Comparison of ENCODE assay signal across 1 mouse cellular context in the genomic region with DNA sequence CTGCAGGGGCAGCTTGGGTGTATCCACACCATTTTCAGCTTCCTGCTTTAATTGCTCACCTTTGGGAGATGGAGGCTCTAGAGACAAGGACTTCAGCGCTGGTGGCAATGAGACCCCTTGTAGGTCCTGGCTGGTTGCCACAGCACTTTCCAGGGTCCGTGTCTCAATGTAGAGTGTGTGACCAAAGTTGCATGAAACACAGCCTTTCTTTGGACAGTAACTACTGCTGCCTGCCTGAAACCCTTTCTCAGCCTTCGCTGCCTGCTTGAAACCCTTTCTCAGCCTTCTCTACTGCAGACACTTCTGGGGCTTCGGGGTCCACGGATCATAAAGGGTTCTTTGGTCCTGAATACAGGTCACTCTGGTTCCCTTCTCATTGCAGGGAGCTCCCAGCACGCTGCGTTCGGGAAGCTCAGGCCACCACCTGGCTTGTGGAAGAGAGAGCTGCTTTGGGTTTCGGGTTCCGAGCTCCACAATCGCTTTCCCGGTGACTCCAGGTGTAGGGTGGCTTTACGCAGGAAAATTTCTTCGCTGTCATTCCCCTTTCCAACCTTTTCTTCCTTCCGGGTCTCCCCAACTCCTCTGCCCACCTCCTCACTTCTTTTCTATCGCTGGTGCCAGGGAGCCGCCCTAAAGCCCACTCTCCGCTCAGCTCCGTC.
TF ChIP-seq lines count a peak whose summit lies in the region.

No protein-coding gene starts in this region.

TF ChIP-seq in MEL, 35 proteins besides CTCF, POLR2A, EP300 and RAD21 (continued from another document):
- TF ChIP-seq CHD1 (IDR thresholded peaks at IDR 0.05; ENCODE audit: low read depth, low read length): peak; percentile 69; the same call in 1 of the 2 replicates
